Mouse (Mus musculus) urinary bladder, postnatal 25 days (tissue): ENCODE results near the gene C330007P06Rik.
"Not testable (repeated sequence)": the region's sequence is repeated elsewhere in the genome, so short reads cannot be mapped to it uniquely, and the experiment has no call there.

Experiments used
- DNase-seq: peaks from one replicate; pipeline ENCODE4 v3.0.0; 2022; ENCODE audit warnings: low spot score

The C330007P06Rik gene

GRCm38 (mm10) chrX:36873765-36874164 lies at the start of gene C330007P06Rik, which contains the start of gene Ube2a:
Gene C330007P06Rik, minus strand, starts transcription at chrX:36874111.
Gene Ube2a, plus strand, starts transcription at chrX:36873900.
- DNase-seq = no peak

GRCm38 (mm10) chrX:36921346-36921745 lies 47.4 kb upstream of the C330007P06Rik start:
- no peak for DNase-seq

- no peak for DNase-seq
Observed at GRCm38 (mm10) chrX:36917749-36918148, 43.8 kb upstream of the C330007P06Rik start.

- DNase-seq = peak; percentile 35
Observed at GRCm38 (mm10) chrX:36911343-36911742, 37.4 kb upstream of the C330007P06Rik start.

- DNase-seq = no peak
Observed at GRCm38 (mm10) chrX:36906539-36906938, 32.6 kb upstream of the C330007P06Rik start.

GRCm38 (mm10) chrX:36903115-36903768 lies 29.3 kb upstream of the C330007P06Rik start:
- peak; percentile 82 for DNase-seq

- DNase-seq = peak; percentile 8
Observed at GRCm38 (mm10) chrX:36902321-36903114, 28.6 kb upstream of the C330007P06Rik start, which contains the start of gene Nkrf. Gene Nkrf, minus strand, starts transcription at chrX:36902899.

GRCm38 (mm10) chrX:36901655-36902054 lies 27.7 kb upstream of the C330007P06Rik start:
- DNase-seq = no peak

- not testable (repeated sequence) for DNase-seq
Observed at GRCm38 (mm10) chrX:36898931-36899330, 25.0 kb upstream of the C330007P06Rik start.

GRCm38 (mm10) chrX:36884719-36885118 lies 10.8 kb upstream of the C330007P06Rik start:
- no peak for DNase-seq

- DNase-seq = peak; percentile 14
Observed at GRCm38 (mm10) chrX:36874704-36875128, 805 bp upstream of the C330007P06Rik start.

GRCm38 (mm10) chrX:36874178-36874696 lies 326 bp upstream of the C330007P06Rik start:
- peak; percentile 81 for DNase-seq

- no peak for DNase-seq
Observed at GRCm38 (mm10) chrX:36870372-36870771, 3.5 kb downstream of the C330007P06Rik start.

- no peak for DNase-seq
Observed at GRCm38 (mm10) chrX:36864609-36865328, 9.1 kb downstream of the C330007P06Rik start.

GRCm38 (mm10) chrX:36863766-36864608 lies 9.9 kb downstream of the C330007P06Rik start:
- peak; percentile 61 for DNase-seq

GRCm38 (mm10) chrX:36852631-36853030 lies 21.3 kb downstream of the C330007P06Rik start:
- DNase-seq = no peak

- no peak for DNase-seq
Observed at GRCm38 (mm10) chrX:36847152-36847551, 26.8 kb downstream of the C330007P06Rik start.

GRCm38 (mm10) chrX:36843346-36843990 lies 30.4 kb downstream of the C330007P06Rik start:
- DNase-seq = no peak

- no peak for DNase-seq
Observed at GRCm38 (mm10) chrX:36841698-36842097, 32.2 kb downstream of the C330007P06Rik start.

GRCm38 (mm10) chrX:36839391-36839790 lies 34.5 kb downstream of the C330007P06Rik start:
- DNase-seq = no peak
